Mouse (Mus musculus) embryo, embryonic 10.5 days (tissue): ENCODE results near the gene Tmem151a.

Source experiments
- DNase-seq: peaks from one replicate; pipeline ENCODE4 v3.0.0-alpha.2; 2015; ENCODE audit warnings: low spot score

Gene Tmem151a

DNA sequence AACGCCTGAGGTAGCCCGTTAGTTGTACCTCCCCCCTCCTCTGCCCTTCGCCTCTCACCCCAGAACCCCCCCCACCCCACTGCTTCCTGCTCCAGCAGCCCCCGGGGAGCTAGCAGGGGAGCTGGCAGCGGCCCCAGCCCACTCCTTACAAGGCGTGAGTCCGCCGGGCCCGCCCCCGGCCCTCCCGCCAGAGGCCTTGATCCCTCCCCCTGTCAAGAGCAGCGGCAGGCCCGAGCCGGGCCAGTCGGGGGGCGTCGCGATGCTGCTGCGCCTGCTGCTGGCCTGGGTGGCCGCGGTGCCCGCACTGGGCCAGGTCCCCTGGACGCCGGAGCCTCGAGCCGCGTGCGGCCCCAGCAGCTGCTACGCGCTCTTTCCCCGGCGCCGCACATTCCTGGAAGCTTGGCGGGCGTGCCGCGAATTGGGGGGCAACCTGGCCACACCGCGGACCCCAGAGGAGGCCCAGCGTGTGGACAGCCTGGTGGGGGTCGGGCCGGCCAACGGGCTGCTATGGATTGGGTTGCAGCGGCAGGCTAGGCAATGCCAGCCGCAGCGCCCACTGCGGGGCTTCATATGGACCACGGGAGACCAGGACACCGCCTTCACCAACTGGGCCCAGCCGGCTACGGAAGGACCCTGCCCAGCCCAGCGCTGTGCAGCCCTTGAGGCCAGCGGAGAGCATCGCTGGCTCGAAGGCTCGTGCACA, 17.3 kb downstream of the Tmem151a start, which contains the start of gene Cd248:
TSS of gene Cd248 (plus strand) at position 212 of the 703 bp plus-strand sequence.
- DNase-seq: peak; percentile 80

DNA sequence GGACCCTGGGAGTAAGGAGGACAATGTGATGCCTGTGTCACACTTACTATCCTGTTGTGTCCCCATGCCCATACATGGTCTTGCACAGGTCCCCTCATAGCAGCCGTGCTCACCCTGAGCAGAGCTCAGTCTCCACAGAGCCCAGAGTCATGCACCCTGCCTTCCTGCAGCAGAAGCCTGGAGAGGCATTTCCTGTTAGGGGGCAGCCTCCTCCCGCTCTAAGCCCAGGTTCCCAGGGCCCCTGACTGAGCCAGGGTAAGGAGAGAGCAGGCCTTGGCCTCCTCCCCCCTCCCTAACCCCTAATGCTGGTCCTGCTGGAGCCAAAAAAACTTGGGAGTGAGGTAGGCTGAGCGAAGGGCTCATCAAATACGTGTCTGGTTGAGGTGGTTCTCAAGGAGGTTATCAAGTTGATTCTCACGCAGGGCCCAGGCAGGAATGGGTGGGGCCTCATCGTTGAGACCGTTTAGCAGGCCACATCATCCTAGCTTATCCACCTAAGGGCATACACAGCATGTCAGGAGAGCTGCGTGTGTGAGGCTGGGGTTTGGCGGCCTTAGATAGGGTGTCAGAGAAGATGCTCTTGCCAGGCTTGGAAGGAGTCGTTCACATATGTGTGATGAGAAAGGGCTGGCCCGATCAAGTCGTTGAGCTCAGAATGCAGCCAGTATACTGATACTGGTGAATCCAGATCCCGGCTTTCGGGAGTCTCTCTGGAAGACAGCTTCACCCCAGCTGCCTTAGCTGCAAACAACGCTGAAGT, 18.1 kb downstream of the Tmem151a start:
- peak; percentile 55 for DNase-seq

DNA sequence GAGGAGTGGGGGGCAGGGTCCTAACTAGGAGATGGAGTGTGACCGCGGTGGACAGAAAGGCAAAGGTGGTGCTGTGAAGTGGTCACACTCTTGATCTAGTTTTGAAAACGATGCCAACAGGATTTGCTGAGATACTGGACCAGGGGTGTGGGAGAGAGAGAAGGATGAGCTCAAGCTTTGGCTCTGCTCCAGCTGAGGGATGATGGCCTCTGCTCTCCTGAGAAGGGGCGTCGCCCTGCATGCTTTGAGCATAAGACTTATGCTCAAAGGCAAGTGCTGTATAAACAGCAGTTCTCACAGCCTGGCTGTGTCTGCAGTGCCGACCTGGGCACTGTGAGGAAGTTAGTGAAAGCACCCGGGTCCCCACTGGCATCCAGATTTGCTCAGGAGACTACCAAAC, 20.2 kb downstream of the Tmem151a start:
- no peak for DNase-seq

DNA sequence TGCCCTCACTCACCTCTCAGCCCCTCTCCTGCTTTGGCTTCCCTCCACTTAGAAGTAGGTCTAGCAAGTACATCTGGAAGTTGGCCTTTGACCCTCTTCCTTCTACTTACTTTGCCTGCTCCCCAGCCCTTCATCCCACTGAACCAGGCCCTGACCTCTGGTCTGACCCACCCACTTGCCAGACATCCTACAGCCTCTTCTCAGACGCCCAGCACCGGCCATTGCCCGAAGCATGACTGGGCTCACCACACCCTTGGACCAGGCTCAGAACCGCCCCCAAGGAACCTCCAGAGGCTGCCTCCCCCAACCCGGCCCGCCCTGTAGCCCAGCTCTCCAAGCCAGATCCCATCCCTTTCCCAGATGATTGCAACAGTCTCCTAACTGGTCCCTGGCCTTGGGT, 22.9 kb downstream of the Tmem151a start:
- DNase-seq: no peak

DNA sequence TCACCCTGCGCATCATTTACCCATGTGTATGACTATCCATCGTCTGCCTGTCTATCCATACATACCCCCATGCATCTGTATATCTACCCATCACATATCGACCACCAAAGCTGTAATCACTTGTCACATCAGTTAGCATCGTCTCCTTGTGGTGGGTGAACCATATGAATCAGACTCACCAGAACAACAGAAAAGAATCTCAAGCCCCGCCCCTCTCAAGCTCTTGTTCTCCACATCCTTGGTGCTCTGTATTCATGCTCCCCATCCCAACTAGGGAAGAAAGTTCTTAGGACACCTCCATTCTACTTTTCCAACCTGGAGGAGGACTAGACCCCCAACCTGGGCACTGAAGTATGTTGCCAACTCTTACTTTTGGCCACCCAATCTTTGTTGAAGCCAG, 23.3 kb downstream of the Tmem151a start:
- DNase-seq: no peak

DNA sequence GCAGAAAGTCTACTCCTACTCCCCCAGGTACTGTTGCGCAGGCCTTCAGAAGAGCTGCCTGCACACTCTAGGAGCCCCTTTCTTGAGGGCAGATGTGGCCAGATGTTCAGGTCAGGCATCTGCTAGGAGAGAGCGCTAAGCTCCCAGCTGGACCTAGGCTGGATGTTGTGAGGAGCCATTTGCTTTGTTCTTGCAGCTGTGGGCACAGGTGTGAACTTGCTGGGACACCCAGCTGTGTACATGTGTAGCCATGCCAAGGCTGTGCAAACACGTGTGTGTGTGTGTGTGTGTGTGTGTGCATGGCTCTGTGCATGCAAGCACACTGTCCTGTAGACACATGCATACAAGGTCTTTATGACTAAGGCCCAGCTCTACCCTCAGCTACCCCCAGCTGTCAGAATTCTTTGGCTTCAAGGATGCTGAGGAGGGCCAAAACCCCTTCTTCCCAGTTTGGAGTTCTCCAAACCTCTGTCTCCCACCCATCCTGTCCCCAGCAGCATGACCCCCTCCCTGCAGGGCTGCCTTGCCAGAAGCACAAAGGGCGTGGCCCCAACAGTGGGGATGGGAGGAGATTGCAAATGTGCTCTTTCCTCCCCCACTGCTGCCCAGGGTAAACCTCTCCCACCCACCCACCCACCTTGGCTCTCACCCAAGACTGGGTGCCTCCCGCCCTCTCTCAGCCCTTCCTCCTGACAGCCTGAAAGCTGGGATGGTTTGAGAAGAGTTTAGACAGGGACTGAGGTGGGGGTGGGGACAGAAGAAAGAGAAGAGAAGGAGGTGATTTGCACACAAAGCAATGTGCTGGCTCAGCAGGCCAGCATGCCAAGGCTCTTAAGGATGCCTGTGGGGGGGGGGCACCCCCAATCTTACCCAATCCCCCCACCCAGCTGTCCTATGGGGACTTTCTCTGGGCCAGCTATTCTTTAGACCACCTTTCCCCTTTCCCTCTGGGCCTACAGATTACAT, 24.7 kb downstream of the Tmem151a start:
- no peak for DNase-seq

DNA sequence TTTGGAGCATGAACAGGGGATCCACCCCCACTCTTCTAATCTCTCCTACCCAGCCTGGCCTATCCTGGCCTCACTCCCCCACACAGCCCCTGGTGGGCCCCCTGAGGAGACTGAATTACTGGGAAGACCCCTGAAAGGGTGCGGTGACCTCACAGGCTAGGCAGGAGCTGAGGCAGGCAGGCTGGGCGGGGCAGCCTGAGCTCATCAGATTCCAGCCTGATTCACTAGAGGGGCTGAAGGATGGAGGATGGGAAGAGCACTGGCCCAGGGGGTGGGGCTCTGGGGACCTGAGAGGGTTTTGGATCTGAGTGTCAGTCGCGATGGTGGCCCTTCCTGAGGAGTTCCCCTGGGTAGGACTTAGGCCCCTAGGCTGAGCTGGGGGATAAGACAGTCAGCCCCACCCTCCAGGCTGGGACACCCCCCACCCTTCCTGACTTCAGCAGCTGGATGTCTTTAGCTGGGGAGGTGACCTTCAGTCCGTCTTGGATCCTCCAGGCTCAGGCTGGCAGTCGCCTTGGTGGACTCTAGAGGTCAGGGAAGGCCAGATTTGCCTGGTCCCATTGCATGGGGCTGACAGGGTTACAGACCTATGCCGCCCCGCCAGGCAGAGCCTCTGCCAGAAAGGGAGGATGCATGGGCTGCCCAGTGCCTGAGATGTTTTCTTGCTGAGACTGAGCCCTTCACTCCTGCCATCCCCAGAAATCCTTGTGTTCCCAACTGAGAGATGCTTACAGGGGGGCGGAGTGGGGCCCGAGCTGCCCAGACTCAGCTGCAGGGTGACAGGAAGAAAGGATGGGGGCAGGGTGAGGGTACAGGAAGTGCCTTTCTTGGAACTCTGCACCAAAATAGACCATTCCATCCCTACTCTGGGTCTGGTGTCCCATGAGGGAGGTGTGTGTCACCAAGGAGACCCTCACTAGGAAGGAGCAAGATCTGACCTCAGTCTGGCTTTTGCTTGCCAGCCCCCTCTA, 26.2 kb downstream of the Tmem151a start:
- DNase-seq: peak; percentile 67

DNA sequence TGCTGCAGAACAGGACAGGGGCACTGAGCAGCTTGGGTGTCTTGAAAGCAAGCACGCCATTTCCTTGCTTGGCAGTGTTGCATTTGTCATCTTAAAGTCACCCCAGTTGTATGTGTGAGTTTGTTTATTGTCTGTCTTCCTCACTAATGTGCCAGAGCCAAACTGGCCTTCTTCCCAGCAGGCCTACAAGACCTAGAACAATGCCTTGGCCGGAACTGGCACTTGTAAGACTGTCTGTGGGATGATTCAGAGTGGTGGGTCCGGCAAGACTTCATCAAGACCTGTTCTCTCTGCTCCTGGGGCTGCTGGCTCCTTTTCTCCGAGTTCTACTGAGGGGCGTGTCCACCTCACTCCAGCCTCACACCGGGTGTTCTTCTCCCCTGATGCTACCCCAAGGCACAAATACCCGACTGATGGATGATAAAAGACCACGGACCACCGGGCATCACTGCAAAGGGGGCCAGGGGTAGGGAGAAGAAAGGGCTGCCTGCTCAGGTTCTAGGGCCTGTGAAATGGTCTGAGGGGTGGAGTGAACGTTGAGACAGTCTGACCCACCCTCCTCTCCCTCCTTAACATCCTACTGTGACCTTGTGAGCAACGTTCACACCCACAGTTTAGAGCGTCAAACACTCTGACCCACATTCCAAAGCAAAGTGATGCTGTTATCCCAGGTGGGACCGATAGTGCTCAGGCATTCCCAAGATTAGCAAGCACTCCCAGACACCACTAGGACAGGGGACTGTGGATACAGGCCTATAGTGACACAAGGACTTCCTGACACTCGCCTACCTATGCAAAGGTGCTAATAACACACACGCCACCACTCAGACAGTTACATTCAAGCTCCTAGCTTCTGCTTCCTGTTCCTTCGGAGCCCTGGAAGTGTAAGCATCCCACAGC, 27.2 kb downstream of the Tmem151a start:
- no peak for DNase-seq

DNA sequence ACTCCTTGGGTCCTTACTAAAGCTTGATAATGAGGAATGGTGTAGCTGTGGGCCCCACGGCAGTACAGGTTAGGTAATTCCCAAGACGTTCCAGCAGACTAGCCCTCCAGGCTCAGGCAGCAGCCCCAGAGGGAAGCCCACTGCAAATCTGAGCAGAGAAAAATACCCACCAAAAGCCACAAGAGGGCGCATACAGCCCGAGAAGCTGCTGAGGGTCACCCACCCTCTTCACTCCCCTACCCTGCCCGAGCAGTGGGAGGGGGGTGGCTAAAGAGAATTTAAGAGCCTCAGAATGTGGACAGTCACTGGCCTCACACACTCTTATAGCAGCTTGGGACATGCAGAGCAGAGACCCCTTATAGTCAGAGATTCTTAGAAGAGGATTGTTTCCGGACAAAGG, 29.1 kb downstream of the Tmem151a start:
- DNase-seq: peak; percentile 89

DNA sequence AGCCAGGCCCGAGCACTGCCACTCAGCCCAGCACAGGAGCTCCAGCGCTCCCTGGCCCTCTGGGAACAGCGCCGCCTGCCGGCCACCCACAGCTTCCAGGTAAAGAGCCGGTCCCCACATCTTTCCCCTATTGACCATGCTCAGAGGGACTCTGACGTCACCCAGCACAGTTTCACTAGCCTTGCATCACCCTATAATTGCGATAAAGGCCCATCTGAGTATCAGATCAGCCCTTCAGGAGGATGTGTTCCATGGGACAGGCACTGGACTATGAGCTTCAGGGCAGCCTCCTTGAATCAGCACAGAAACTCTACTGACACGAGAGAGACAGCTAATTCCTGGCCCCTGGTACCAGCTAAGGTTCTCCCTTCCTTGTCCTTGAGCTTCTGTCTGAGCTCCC, 31.4 kb downstream of the Tmem151a start:
- DNase-seq: peak; percentile 68

DNA sequence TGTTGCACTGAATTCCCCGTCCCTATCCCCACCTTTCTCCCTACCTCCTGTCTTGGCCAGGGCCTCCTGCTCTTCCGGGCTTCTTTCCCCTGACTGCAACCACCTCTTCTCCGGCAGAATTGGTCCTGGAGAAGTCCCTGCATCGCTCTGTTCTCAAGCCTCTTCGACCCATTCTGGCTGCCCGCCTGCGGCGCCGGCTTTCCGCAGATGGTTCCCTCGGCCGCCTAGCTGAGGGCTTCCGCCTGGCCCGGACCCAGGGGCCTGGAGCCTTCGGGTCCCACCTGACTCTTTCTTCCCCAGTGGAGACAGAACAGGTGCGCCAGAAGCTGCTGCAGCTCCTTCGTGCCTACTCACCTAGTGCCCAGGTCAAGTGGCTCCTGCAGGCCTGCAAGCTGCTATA, 32.5 kb downstream of the Tmem151a start:
- no peak for DNase-seq

DNA sequence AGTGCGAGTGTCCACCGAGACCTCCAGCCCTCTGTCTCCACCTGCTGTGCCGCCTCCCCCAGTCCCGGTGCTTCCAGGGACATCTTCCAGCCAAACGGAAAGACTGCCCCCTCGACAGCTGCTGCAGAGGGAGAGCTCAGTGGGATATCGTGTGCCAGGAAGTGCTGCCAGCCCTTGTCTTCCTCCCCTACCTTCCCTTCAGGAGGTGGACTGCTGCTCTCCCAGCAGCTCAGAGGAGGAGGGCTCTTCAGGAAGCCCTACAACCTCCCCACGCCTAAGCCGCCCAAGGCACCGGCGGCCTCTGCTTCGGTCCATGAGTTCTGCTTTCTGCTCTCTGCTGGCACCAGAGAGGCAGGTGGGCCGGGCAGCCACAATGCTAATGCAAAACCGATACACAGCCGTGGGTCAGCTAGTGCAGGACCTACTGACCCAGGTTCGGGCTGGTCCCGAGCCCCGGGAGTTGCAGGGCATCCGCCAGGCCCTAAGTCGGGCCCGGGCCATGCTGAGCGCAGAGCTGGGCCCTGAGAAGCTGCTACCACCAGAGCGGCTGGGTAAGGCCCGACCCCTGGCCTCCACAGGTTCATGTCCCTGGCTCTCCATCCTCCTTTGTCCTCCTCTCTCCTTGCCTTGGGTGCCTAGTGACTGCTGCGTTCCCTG, 33.0 kb downstream of the Tmem151a start:
- DNase-seq: no peak

DNA sequence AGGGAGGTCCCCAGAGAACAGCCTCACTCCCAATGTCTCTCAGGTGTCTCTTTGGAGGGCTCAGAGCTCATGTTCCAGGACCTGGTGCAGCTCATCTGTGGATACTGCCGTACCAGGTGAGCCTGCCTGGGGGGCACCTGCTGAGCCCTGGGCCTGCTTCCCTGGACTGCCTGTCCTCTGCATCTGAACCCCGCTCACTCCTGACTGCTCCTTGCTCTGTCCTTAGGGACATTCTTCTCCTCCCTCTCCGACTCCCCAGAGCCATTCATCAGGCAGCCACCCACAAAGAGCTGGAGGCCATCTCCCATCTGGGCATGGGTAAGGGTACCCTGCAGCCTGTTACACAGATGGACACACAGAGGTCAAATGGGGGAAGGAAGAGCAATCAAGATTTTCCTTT, 33.8 kb downstream of the Tmem151a start:
- no peak for DNase-seq

DNA sequence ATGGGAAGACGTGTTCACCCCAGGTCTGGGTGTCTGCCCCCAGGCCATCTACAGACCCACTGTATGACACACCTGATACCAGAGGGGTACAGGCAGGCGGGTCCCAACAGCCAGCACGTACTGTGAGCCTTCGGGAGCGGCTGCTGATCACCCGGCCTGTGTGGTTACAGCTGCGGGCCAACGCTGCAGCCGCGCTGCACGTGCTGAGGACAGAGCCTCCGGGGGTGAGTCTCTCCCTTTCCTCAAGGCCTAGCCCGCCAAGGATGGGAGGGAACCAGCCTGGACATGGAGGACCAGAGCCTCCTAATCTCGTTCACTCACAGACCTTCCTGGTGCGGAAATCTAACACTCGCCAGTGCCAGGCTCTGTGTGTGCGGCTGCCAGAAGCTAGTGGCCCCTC, 34.3 kb downstream of the Tmem151a start:
- no peak for DNase-seq

DNA sequence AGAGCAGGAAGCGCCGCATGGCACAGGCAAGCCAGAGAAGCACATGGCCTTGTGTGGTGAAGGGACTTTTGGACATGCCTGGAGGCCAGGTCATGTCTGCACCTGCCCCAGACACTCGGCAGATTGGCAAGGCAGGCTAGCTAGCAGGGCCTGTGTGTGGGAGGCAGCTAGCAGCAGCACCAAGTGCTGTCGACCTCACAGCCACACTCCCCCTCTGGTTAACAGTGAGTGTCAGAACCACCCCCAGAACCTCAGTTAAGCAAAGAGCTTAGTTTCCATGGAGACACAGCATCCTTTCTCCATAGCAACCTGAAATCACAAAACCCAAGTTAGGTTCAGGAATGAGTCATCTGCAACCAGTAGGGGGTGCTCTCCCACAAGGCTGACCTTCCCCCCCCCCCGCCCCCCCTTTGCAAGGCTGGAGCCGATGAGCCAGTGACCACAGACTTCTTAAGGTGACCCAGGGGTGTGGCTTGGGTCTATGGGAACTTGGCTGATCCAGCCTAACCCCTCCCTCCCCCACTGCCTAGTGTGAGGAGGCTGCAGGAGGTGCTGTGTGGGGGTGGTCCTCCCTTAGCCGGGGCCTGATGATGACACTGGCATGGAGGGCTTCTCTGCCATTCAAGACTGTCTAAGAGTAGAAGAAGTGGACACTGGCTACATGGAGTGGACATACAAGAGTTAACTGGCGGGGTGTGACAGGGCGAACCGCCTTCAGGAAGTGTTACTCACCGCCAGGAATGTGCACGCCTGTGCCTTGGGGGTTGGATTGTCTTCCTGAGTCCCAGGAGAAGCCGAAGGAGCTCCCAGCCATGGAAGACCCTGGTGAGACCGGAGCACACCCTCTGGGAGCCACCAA, 35.1 kb downstream of the Tmem151a start, which contains the start of gene Rin1:
TSS of gene Rin1 (plus strand) at position 435 of the 859 bp plus-strand sequence.
- peak; percentile 77 for DNase-seq

DNA sequence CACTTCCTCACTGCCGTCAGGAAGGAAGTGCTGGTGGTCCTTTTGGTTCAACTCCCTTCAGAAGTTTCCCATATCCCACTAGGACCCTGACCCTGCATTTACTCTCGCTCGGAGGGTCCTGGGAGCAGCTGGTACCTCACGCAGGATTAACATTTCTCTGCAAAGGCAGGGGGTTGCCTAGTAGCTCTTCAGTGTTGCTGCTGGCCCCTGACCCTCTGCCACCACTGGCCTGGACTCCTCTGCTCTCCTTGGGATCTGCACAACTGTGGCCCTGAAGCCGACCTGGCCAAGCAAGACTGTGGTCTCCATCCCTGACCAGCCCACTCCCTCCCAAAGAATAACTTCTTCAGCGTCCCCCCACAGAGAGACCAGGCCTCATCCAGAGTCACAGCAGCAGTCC, 36.0 kb downstream of the Tmem151a start:
- no peak for DNase-seq

DNA sequence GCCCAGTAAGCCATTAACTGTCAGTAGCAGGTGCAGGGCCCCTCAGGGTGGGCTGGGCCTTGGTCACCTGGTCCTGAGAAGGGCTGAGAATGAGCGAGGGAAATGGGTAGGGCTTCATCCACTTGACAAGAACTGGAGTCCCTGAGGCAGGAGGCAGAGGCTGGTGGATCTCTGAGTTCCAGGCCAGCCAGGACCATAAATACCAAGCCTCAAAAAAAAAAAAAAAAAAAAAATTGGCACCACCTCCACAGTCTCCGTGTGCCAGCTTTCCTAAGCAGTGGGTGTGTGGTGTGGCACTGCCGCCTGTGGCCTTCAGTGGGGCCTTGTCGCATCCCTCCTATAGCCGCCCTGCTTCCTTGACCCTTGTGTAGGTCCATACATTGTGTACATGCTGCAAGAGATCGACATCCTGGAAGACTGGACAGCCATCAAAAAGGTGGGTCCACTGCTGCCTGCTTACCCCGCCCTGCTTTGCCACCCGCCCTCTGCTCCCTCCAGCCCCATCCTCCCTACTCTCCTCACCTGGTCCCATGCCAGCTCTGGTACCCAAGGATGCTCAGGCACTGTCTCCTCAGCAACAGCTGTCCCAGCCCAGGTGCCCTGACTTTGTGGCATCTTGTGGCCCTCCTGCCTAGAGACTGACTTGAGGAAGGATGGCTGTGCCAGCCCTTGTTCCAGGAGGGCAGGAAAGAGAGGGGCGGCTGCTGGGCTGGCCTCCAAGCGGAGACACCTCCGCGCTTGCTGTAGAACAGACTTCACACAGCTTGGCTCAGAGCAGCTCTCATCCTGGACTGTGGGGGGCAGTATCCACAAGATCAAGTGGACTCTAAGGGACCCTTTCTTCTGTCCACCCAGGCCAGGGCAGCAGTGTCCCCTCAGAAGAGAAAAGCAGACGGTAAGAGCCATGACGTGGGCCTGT, 36.9 kb downstream of the Tmem151a start:
- DNase-seq: no peak
